Mouse (Mus musculus): ENCODE measurements around the gene Iqcf6. TPM values are rescaled to one million over a fixed set of nuclear protein-coding genes. Genes with fewer than 3 reads are reported as not detected.

The Iqcf6 gene
- total RNA-seq, 4 experiments from 2014 or later, result not detected

DNA sequence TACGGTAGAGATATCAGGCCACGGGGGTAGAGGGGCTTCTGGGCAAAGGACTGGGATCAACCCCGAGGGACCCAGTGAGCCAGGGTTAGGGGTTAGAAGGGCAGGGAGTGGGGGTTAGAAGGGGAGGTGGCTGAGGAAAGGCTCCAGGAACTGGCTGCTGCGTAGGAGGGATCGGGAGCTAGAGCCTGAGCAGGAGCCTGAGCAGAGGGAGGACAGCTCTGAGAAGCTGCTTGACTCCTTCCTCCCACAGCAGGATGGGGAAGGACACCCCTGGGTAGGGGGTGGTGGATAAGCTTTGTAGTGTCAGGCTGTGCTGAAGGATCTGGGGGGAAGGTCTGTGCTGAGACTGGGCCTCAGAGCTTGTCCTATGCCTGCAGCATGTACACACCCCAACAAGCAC is 30.4 kb downstream of the Iqcf6 start:
- DNase-seq (ENCODE audit: low spot score in 2 of 2), result no peak

- no peak for DNase-seq (ENCODE audit: low spot score in 2 of 2)
Measured at GRCm38 (mm10) chr9:106657592-106657991, 31.2 kb downstream of the Iqcf6 start.

DNA sequence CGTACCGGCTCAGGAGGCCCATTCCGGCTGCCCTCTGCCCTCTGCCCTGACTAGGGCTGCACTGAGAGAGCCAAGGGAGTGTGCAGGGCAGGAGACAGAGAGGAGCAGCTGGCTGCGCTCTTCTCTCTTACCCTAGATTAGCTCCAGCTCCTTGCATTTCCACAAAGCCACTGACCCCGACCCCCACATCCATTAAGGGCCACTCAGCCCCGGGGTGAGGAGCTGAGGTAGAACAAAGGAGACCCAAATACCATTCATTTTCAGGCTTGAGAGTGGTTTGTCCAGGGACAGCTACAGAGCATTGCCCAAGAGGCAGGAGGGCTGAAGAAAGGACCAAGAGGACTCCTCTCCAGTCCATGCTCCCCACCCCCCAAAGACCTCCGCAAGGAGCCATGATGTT is 33.1 kb downstream of the Iqcf6 start:
- DNase-seq (ENCODE audit: low spot score in 2 of 2), result no peak

GRCm38 (mm10) chr9:106659935-106660334 is 33.6 kb downstream of the Iqcf6 start:
- no peak for DNase-seq (ENCODE audit: low spot score in 2 of 2)

- DNase-seq (ENCODE audit: low spot score in 2 of 2), result no peak
Measured at GRCm38 (mm10) chr9:106663200-106663599, 36.8 kb downstream of the Iqcf6 start.

- DNase-seq (ENCODE audit: low spot score in 2 of 2), result no peak
Measured at GRCm38 (mm10) chr9:106664433-106664832, 38.1 kb downstream of the Iqcf6 start.

DNA sequence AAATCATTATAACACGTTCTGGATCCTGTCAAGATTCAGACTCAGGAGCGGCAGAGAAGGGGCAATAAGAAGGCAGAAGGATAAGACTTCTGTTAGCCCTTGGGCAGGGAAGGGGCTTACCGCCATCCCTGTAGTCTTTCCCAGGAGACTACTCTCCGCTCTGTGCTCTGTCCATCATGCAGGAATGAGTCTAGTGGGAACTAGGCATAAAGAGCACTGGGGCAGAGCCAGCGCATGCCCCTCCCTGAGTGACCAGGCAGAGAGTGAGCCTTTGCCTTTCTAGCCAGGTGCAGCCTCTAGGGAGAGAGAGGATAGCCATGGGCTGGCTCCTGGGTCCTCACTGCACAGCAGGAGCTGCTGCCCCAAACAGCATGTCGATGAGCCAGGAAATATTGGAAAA is 38.5 kb downstream of the Iqcf6 start:
- no peak for DNase-seq (ENCODE audit: low spot score in 2 of 2)

DNA sequence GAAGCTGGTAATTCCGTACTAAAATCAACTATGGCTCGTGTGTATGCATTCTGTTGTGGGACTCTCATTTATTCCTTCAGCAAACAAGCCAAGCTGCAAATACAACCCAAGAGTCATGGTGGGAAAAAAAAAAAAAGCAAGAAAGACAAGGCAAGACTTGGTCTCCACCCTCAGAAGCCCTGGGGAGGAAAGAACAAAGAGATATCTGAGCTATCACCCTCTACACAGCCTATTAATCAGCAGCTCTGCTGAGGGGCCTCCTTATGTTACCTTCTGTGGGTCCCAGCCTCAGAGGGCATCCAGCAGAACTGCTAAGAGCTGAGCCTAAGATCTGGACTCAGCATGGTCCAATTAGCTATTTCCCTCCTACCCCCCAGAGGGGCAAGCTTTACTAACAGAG is 47.5 kb downstream of the Iqcf6 start:
- no peak for DNase-seq (ENCODE audit: low spot score in 2 of 2)

- DNase-seq (ENCODE audit: low spot score in 2 of 2), result peak; percentile 73
Measured at GRCm38 (mm10) chr9:106675480-106675879, 49.1 kb downstream of the Iqcf6 start.

- no peak for DNase-seq (ENCODE audit: low spot score in 2 of 2)
Measured at GRCm38 (mm10) chr9:106675965-106676364, 49.6 kb downstream of the Iqcf6 start.

DNA sequence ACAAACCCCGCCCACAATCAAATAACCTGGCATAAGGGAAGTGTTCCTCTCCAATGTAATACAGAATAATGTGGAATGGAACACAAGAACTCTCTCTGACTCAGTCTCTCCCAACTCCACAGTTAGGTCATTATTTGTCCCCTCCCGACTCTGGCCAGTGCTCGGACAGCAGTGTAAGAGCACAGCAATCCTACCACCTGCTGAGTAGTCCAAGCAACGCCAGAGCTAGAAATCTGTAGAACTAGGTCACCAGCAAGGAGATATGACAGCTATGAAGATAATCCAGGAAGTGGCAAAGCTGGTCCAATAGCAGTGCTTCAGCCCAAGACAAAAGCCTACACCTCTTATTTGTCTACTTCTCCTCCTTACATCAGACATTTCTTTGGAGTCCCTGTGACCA is 50.2 kb downstream of the Iqcf6 start:
- no peak for DNase-seq (ENCODE audit: low spot score in 2 of 2)

Other genes with a start within 250 kb of the Iqcf6 start
- 100 to 1,000 TPM; 259 to 320 (median 274) TPM for gene Rpl29, start 197.1 kb upstream of the Iqcf6 start, total RNA-seq (2022)
- gene Acy1, start 188.3 kb upstream of the Iqcf6 start, total RNA-seq (2022), result 10 to 100 TPM in 2 of 4 experiments, 1 to 10 TPM in 2; 6.2 to 13.0 (median 9.1) TPM
- 1 to 10 TPM; 2.1 to 3.8 (median 3.3) TPM for gene Abhd14b, start 179.1 kb upstream of the Iqcf6 start, total RNA-seq (2022)
- gene Abhd14a, start 178.9 kb upstream of the Iqcf6 start, total RNA-seq (2022), result 10 to 100 TPM; 15.2 to 17.8 (median 16.7) TPM
- gene Pcbp4, start 173.3 kb upstream of the Iqcf6 start, total RNA-seq (2022), result 10 to 100 TPM; 49.9 to 70.6 (median 61.3) TPM
- under 1 TPM in 2 of 4 experiments, not detected in 2; 0.12 to 0.43 TPM for gene Gpr62, start 160.6 kb upstream of the Iqcf6 start, total RNA-seq (2022)
- gene Rrp9, start 150.6 kb upstream of the Iqcf6 start, total RNA-seq (2022), result 10 to 100 TPM; 16.8 to 26.0 (median 20.8) TPM
- 10 to 100 TPM; 61.1 to 71.7 (median 70.1) TPM for gene Parp3, start 149.6 kb upstream of the Iqcf6 start, total RNA-seq (2022)
- gene Iqcf1, start 126.6 kb upstream of the Iqcf6 start, total RNA-seq (2022), result not detected
- gene Iqcf5, start 112.0 kb upstream of the Iqcf6 start, total RNA-seq (2022), result not detected
- not detected for gene Iqcf3, start 65.0 kb upstream of the Iqcf6 start, total RNA-seq (2022)
- not detected for gene Iqcf4, start 55.6 kb upstream of the Iqcf6 start, total RNA-seq (2022)
- gene Grm2, start 29.5 kb downstream of the Iqcf6 start, total RNA-seq (2022), result not detected
- 10 to 100 TPM; 28.1 to 37.7 (median 33.5) TPM for gene Tex264, start 59.3 kb downstream of the Iqcf6 start, total RNA-seq (2022)
- 1 to 10 TPM; 6.2 to 7.8 (median 7.2) TPM for gene Rad54l2, start 162.6 kb downstream of the Iqcf6 start, total RNA-seq (2022)
- 10 to 100 TPM; 18.7 to 29.7 (median 24.3) TPM for gene Dcaf1, start 195.3 kb downstream of the Iqcf6 start, total RNA-seq (2022)